Mouse (Mus musculus) mature B cell (primary cell): ENCODE results near the gene Fst.

Source experiments
- in situ Hi-C: fragments of 300-500 bp; cut with MboI; formaldehyde crosslinking; loops from 2 replicates; pipeline ENCODE4 v1.14.3; 2019

The Fst gene

GRCm38 (mm10) chr13:114419364-114419763 lies 39.4 kb downstream of the Fst start:
- in situ Hi-C loops: no loop called here

- in situ Hi-C loops: no loop called here
Observed at GRCm38 (mm10) chr13:114412326-114412725, 46.4 kb downstream of the Fst start.

GRCm38 (mm10) chr13:114406866-114407265 lies 51.9 kb downstream of the Fst start:
- in situ Hi-C loops: no loop called here

- in situ Hi-C loops: no loop called here
Observed at GRCm38 (mm10) chr13:114406424-114406823, 52.3 kb downstream of the Fst start.

- in situ Hi-C loops: no loop called here
Observed at GRCm38 (mm10) chr13:114405100-114405715, 53.5 kb downstream of the Fst start.
